Mouse (Mus musculus) fat pad, adult 2 months (tissue): ENCODE data around the gene Clock.
A peak's percentile ranks its signal among the peaks of the same experiment; 100 is the strongest.

Source experiments
- DNase-seq: peaks from one replicate; pipeline ENCODE4 v3.0.0-alpha.2; 2011; ENCODE audit warnings: low read depth, low spot score; ENCODE audit errors: extremely low read depth

The Clock gene

GRCm38 (mm10) chr5:76304452-76305341 is at the start of gene Clock:
TSS of gene Clock (minus strand) at chr5:76304792.
- no peak for DNase-seq

GRCm38 (mm10) chr5:76351953-76352611 is 47.5 kb upstream of the Clock start:
- DNase-seq: no peak

GRCm38 (mm10) chr5:76351537-76351936 is 46.9 kb upstream of the Clock start:
- DNase-seq: no peak

GRCm38 (mm10) chr5:76346137-76346536 is 41.5 kb upstream of the Clock start:
- DNase-seq: peak; percentile 89

- DNase-seq: no peak
Measured at GRCm38 (mm10) chr5:76340931-76341330, 36.3 kb upstream of the Clock start.

- DNase-seq: no peak
Measured at GRCm38 (mm10) chr5:76337100-76337499, 32.5 kb upstream of the Clock start.

GRCm38 (mm10) chr5:76333833-76334232 is 29.2 kb upstream of the Clock start:
- no peak for DNase-seq

GRCm38 (mm10) chr5:76330953-76331352 is 26.4 kb upstream of the Clock start, which contains the start of gene Pdcl2:
TSS of gene Pdcl2 (minus strand) at chr5:76331156.
- DNase-seq: no peak

- peak; percentile 91 for DNase-seq
Measured at GRCm38 (mm10) chr5:76327296-76327695, 22.7 kb upstream of the Clock start.

- DNase-seq: no peak
Measured at GRCm38 (mm10) chr5:76325113-76325512, 20.5 kb upstream of the Clock start.

- DNase-seq: peak; percentile 95
Measured at GRCm38 (mm10) chr5:76321249-76322196, 16.9 kb upstream of the Clock start.

- no peak for DNase-seq
Measured at GRCm38 (mm10) chr5:76308206-76308605, 3.6 kb upstream of the Clock start.

- no peak for DNase-seq
Measured at GRCm38 (mm10) chr5:76306261-76306660, 1.7 kb upstream of the Clock start.

GRCm38 (mm10) chr5:76305616-76306015 is 1.0 kb upstream of the Clock start:
- DNase-seq: no peak

- DNase-seq: no peak
Measured at GRCm38 (mm10) chr5:76303745-76304451, 694 bp downstream of the Clock start.

- DNase-seq: no peak
Measured at GRCm38 (mm10) chr5:76303379-76303744, 1.2 kb downstream of the Clock start.

- no peak for DNase-seq
Measured at GRCm38 (mm10) chr5:76302009-76302408, 2.6 kb downstream of the Clock start.

- no peak for DNase-seq
Measured at GRCm38 (mm10) chr5:76289234-76289691, 15.3 kb downstream of the Clock start.

GRCm38 (mm10) chr5:76288256-76288655 is 16.3 kb downstream of the Clock start:
- no peak for DNase-seq

- DNase-seq: no peak
Measured at GRCm38 (mm10) chr5:76287062-76287461, 17.5 kb downstream of the Clock start.
